Mouse (Mus musculus): Measurements from ENCODE around the gene Sgms2.

DNA sequence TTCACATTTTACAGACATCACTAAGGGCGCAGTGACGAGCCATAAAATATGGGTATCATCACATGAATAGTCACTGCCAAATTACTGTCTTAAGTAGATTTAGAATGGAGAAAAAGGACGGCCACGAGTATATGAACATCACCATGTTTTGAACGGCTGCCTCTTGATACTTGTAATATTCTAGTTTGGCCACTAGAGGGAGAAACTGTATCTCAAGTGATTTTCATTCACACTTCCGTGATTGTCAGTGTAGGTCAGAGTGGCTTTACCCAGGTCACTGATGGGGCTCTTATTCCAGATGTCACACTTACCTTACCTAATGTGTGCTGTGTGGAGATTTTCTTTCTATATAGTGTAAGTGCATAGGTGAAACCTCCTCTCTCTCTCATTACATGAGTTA lies 191.3 kb downstream of the Sgms2 start:
- TF ChIP-seq POLR2A (IDR thresholded peaks at IDR 0.05; ENCODE audit: insufficient read length, low read depth) (no peak), POLR2AphosphoS2 (IDR thresholded peaks at IDR 0.05; ENCODE audit: insufficient read length, low read depth) (no peak), MAX (IDR thresholded peaks at IDR 0.05; ENCODE audit: low read depth) (no peak), TCF12 (IDR thresholded peaks at IDR 0.05; ENCODE audit: insufficient read depth, poor library complexity, severe bottlenecking) (no peak), E2F4 (IDR thresholded peaks at IDR 0.05; ENCODE audit: insufficient read depth) (no peak), CEBPB (IDR thresholded peaks at IDR 0.05; ENCODE audit: insufficient read depth, poor library complexity, severe bottlenecking) (no peak), MYOD1 (IDR thresholded peaks at IDR 0.05; ENCODE audit: control insufficient read depth in 1 of 3, insufficient read length in 2 of 3, low read depth in 2 of 3) (no peak), SRF (IDR thresholded peaks at IDR 0.05; ENCODE audit: control insufficient read depth, insufficient read length, low read depth) (no peak), REST (IDR thresholded peaks at IDR 0.05; ENCODE audit: insufficient read depth, insufficient read length) (no peak), USF1 (IDR thresholded peaks at IDR 0.05; ENCODE audit: low read depth) (no peak)
